Mouse (Mus musculus) midbrain, embryonic 16.5 days (tissue): ENCODE results near the gene Plcb4. TPM values are rescaled to one million over a fixed set of nuclear protein-coding genes. Genes with fewer than 3 reads are reported as not detected.

Experiments used
- ATAC-seq: fragments of 200-750 bp; cut with Nextera tagmentation; 2 replicates; pipeline ENCODE4 v1.8.0; 2017; ENCODE audit warnings: moderate TSS enrichment
- H3K27ac ChIP-seq: fragments of 300-500 bp; sonication (generic); 2 replicates; pipeline ENCODE4 v1.5.1; 2014; ENCODE audit warnings: mild to moderate bottlenecking, low read length, mixed read lengths
- H3K27me3 ChIP-seq: fragments of 300-500 bp; sonication (generic); 2 replicates; pipeline ENCODE4 v1.6.1; 2014; ENCODE audit warnings: low read depth, low read length, mixed read lengths; ENCODE audit not compliant: control insufficient read depth, insufficient read depth
- H3K36me3 ChIP-seq: fragments of 300-500 bp; sonication (generic); 2 replicates; pipeline ENCODE4 v1.6.1; 2014; ENCODE audit warnings: mild to moderate bottlenecking, low read length, moderate library complexity, mixed read lengths; ENCODE audit not compliant: control insufficient read depth, insufficient read depth
- H3K4me1 ChIP-seq: fragments of 300-500 bp; sonication (generic); 2 replicates; pipeline ENCODE4 v1.6.1; 2014; ENCODE audit warnings: mild to moderate bottlenecking, low read length, mixed read lengths; ENCODE audit not compliant: control insufficient read depth, insufficient read depth
- H3K4me2 ChIP-seq: fragments of 300-500 bp; sonication (generic); 2 replicates; pipeline ENCODE4 v1.6.1; 2014; ENCODE audit warnings: mild to moderate bottlenecking, low read length, mixed read lengths
- H3K4me3 ChIP-seq: fragments of 300-500 bp; sonication (generic); 2 replicates; pipeline ENCODE4 v1.5.1; 2014; ENCODE audit warnings: low read depth, mild to moderate bottlenecking, low read length, moderate library complexity, mixed read lengths
- H3K9ac ChIP-seq: fragments of 300-500 bp; sonication (generic); 2 replicates; pipeline ENCODE4 v1.6.1; 2014; ENCODE audit warnings: low read depth, low read length, mixed read lengths
- H3K9me3 ChIP-seq: fragments of 300-500 bp; sonication (generic); replicated peaks from 2 replicates; pipeline ENCODE4 v1.6.1; 2014; ENCODE audit warnings: mild to moderate bottlenecking, low read length, mixed read lengths; ENCODE audit not compliant: control insufficient read depth, poor library complexity, severe bottlenecking
- WGBS: fragments of 180-500 bp; shearing (Covaris S2); extraction: QIAGEN DNeasy Blood & Tissue Kit; methylation state at CpG from one replicate; pipeline ENCODE4 v1.1.7; 2014; 5-methylcytosine and 5-hydroxymethylcytosine counted together
- polyA plus RNA-seq: library from polyadenylated mRNA; unstranded; fragments of >200 nt; fragmentation: Nextera tagmentation; extraction: Ambion mirVana; gene quantifications from 2 replicates; pipeline ENCODE4 v1.2.1, GENCODE M21; 2015

Plcb4 gene
- 44.4 and 51.4 TPM in 2 replicates for polyA plus RNA-seq

GRCm38 (mm10) chr2:135658486-135659390, at the start of gene Plcb4:
Gene Plcb4, plus strand, starts transcription at chr2:135659011.
- peak within 1 kb of the TSS; percentile 94 for H3K9ac ChIP-seq
- H3K9me3 ChIP-seq, result no peaks in the 10 kb centered on the region
- under 1% methylated on average over 58 of the region's 71 CpGs for WGBS
- H3K4me1 ChIP-seq, result peaks cover 18% of the 10 kb centered on the region
- no peaks in the 10 kb centered on the region for H3K36me3 ChIP-seq
- H3K4me3 ChIP-seq, result peak within 1 kb of the TSS; percentile 94
- H3K4me2 ChIP-seq, result peak within 1 kb of the TSS; percentile 68
- peak within 1 kb of the TSS; percentile 99 for H3K27ac ChIP-seq
- peak; percentile 95 for ATAC-seq
- H3K27me3 ChIP-seq, result no peaks in the 10 kb centered on the region

DNA sequence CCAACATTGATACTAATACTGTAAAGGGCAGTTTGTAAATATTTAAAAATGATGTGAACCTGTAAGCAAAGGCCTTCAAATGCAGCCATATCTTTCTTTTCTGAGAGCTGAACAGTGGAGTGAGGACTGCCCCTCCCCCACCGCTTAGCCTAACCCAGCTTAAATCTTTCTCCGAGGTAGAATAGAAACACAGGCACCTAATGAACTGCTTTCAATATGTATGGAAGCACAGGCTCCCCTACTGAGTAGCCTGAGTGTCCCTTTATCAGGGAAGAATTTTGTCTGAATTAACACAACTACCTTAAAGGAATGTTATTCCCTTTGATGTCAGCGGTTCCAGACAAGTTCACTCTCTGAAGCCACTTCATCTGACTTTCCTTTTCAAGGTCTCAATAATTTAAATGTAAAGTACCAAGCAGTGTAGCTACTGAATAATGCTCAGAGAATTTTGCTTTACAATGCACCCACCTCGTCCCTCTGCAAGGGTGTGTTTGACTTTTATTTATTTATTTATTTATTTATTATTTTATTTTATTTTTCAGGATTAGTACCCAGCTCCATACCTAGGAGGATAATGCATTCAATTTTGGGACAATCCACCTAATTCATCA, 44.1 kb upstream of the Plcb4 start:
- no peaks in the 10 kb centered on the region for H3K36me3 ChIP-seq
- peak; percentile 86 for ATAC-seq
- no peaks in the 10 kb centered on the region for H3K9me3 ChIP-seq
- no peak overlapping the region for H3K4me2 ChIP-seq
- 7% methylated on average over 4 of the region's 4 CpGs for WGBS
- no peak overlapping the region for H3K4me3 ChIP-seq
- no peaks in the 10 kb centered on the region for H3K27me3 ChIP-seq
- no peak overlapping the region for H3K27ac ChIP-seq
- H3K9ac ChIP-seq, result no peak overlapping the region
- H3K4me1 ChIP-seq, result peaks cover 6% of the 10 kb centered on the region; the same call in 1 of the 2 replicates

DNA sequence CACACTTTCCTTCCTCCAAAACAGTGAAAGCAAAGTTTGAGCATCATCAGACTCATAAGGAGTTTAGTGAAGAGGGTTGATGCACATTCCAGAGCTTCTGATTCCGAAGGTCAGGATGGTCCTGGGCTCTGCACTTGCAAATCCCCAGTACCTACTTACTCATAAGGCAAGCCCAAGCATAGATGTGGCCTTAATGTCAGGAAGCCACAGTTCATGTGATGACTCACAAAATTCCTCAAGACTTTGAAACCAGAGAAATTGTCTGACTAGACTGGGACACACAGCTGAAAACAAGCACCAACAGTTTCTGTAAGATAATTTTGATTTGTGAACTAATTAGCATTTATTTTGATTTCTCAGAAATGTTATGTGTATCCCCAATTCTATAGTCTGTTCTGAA, 42.7 kb upstream of the Plcb4 start:
- no peak for ATAC-seq
- H3K27me3 ChIP-seq, result no peaks in the 10 kb centered on the region
- no peak overlapping the region for H3K4me2 ChIP-seq

GRCm38 (mm10) chr2:135618551-135618950, 40.3 kb upstream of the Plcb4 start:
- Histone ChIP-seq H3K27me3 (no peaks in the 10 kb centered on the region), H3K9ac (no peak overlapping the region)
- no peak for ATAC-seq

More for the DNA sequence above, 42.7 kb upstream of the Plcb4 start:
- H3K9me3 ChIP-seq, result no peaks in the 10 kb centered on the region
- H3K9ac ChIP-seq, result no peak overlapping the region
- no peak overlapping the region for H3K4me3 ChIP-seq
- no peaks in the 10 kb centered on the region for H3K36me3 ChIP-seq
- H3K4me1 ChIP-seq, result peaks cover 6% of the 10 kb centered on the region; the same call in 1 of the 2 replicates
- H3K27ac ChIP-seq, result no peak overlapping the region
- WGBS, result 76% methylated on average over 1 of the region's 1 CpGs

DNA sequence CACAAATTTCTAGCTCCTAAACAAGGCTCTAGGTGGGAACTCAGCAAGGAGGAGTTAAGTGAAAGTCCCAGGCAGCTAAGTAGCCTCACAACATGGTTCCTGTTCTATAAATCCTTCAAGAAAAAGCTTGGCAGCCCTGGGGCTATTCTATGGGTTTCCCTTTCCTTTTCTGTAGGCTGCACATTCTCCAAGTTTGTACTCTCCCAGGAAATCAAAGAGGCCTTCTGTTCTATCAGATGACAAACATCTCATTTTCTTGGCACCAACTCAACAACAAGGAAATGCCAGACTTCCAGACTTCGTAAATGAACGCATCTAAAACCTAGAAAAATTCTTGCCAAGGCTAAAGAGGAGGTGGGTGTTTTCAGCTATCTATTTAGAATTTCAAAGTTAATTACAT, 38.9 kb upstream of the Plcb4 start:
- Histone ChIP-seq H3K4me3 (no peak overlapping the region), H3K4me1 (peaks cover 3% of the 10 kb centered on the region; the same call in 1 of the 2 replicates), H3K9ac (no peak overlapping the region), H3K27ac (no peak overlapping the region), H3K4me2 (no peak overlapping the region), H3K27me3 (no peaks in the 10 kb centered on the region), H3K36me3 (no peaks in the 10 kb centered on the region), H3K9me3 (no peaks in the 10 kb centered on the region)
- no peak for ATAC-seq
- WGBS, result 80% methylated on average over 2 of the region's 2 CpGs

More at GRCm38 (mm10) chr2:135618551-135618950, 40.3 kb upstream of the Plcb4 start:
- no peak overlapping the region for H3K4me3 ChIP-seq
- H3K4me1 ChIP-seq, result peaks cover 6% of the 10 kb centered on the region; the same call in 1 of the 2 replicates
- no peaks in the 10 kb centered on the region for H3K36me3 ChIP-seq
- no peaks in the 10 kb centered on the region for H3K9me3 ChIP-seq
- no peak overlapping the region for H3K4me2 ChIP-seq
- H3K27ac ChIP-seq, result no peak overlapping the region

DNA sequence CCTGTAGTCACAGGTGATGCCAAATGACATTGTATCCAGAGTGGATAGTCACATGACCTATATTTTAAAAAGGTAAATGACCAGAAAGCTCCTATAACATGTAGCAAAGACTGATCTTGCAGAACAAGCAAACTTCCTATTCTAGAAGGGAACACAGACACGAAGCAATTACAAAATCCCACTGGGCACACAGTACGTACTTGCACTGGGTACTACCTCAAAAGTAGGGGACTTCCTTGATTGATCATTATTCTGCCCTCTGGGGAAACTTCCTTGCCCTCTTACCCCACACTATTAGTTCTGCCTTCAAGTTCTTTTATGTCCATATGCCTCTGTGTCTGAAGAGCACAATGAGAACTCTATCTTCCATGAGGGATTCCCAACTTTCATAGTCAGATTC, 31.0 kb upstream of the Plcb4 start:
- 64% methylated on average over 2 of the region's 2 CpGs for WGBS
- no peak for ATAC-seq
- H3K4me1 ChIP-seq, result no peaks in the 10 kb centered on the region
- no peaks in the 10 kb centered on the region for H3K9me3 ChIP-seq
- H3K4me2 ChIP-seq, result no peak overlapping the region
- H3K36me3 ChIP-seq, result no peaks in the 10 kb centered on the region
- no peak overlapping the region for H3K9ac ChIP-seq
- H3K27ac ChIP-seq, result no peak overlapping the region
- no peaks in the 10 kb centered on the region for H3K27me3 ChIP-seq
- H3K4me3 ChIP-seq, result no peak overlapping the region

GRCm38 (mm10) chr2:135637227-135637626, 21.6 kb upstream of the Plcb4 start:
- WGBS, result 85% methylated on average over 2 of the region's 2 CpGs
- no peaks in the 10 kb centered on the region for H3K9me3 ChIP-seq
- no peak overlapping the region for H3K4me2 ChIP-seq
- no peak overlapping the region for H3K27ac ChIP-seq
- H3K4me1 ChIP-seq, result no peaks in the 10 kb centered on the region
- no peak overlapping the region for H3K9ac ChIP-seq
- no peaks in the 10 kb centered on the region for H3K27me3 ChIP-seq
- no peaks in the 10 kb centered on the region for H3K36me3 ChIP-seq
- no peak for ATAC-seq
- H3K4me3 ChIP-seq, result no peak overlapping the region

DNA sequence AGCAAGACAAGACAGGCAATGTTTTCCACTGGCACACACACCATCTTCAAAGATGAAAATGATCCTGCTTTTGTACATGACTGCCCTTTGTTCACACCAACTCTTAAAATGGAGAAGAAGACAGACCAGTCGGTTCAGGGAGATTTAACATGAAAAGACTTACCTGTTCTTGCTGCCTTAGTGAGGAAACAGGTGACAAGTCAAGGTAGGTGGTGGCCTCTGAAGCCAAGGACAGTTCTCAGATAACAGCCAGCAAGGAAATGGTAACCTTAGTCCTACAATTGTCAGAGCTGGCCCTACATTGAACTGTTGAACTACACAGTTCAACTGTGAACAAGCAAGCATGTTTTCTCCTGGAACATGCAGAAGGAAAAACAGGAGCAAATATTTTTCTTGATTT, 17.8 kb upstream of the Plcb4 start:
- Histone ChIP-seq H3K4me3 (no peak overlapping the region), H3K9ac (no peak overlapping the region), H3K4me1 (no peaks in the 10 kb centered on the region), H3K4me2 (no peak overlapping the region), H3K27ac (no peak overlapping the region), H3K9me3 (peaks cover 3% of the 10 kb centered on the region; the same call in 1 of the 2 replicates), H3K27me3 (no peaks in the 10 kb centered on the region), H3K36me3 (no peaks in the 10 kb centered on the region)
- 90% methylated on average over 1 of the region's 1 CpGs for WGBS
- no peak for ATAC-seq

GRCm38 (mm10) chr2:135641636-135642035, 17.2 kb upstream of the Plcb4 start:
- H3K27me3 ChIP-seq, result no peaks in the 10 kb centered on the region
- H3K4me2 ChIP-seq, result no peak overlapping the region
- H3K9ac ChIP-seq, result no peak overlapping the region
- no peak overlapping the region for H3K27ac ChIP-seq
- H3K9me3 ChIP-seq, result peaks cover 3% of the 10 kb centered on the region; the same call in 1 of the 2 replicates
- H3K36me3 ChIP-seq, result no peaks in the 10 kb centered on the region
- no peak overlapping the region for H3K4me3 ChIP-seq
- 97% methylated on average over 2 of the region's 2 CpGs for WGBS
- ATAC-seq, result no peak
- no peaks in the 10 kb centered on the region for H3K4me1 ChIP-seq
